Mouse (Mus musculus): ENCODE measurements around the gene Cyp3a13.
"Not testable (repeated sequence)": the region's sequence is repeated elsewhere in the genome, so short reads cannot be mapped to it uniquely, and the experiment has no call there.

Cyp3a13 gene

DNA sequence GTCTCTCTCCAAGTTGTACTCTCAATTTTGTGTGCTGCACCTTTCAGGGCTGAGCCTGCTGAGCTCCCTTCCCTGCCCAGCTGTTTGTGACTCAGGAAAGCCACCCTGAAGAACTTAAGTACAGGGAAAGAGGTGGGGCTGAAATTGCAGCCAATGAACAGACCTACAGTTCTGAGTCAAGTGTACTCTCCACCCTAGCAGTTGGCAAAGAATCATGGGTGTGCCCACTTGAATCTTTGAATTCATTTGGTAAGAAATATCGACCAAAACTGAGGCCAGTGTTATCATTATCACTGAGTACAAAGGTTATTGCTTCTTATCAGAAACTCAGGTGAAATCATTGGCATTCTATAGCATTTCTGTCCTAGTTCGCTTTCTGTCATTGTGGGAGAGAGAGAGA lies at the start of gene Cyp3a13:
TSS of gene Cyp3a13 (minus strand) at position 88 of the 400 bp plus-strand sequence.
- in situ Hi-C loops (cut with MboI, MseI), result no loop called here

GRCm38 (mm10) chr5:137966492-137966891 lies 45.1 kb upstream of the Cyp3a13 start:
- in situ Hi-C loops (cut with MboI, MseI), result no loop called here

DNA sequence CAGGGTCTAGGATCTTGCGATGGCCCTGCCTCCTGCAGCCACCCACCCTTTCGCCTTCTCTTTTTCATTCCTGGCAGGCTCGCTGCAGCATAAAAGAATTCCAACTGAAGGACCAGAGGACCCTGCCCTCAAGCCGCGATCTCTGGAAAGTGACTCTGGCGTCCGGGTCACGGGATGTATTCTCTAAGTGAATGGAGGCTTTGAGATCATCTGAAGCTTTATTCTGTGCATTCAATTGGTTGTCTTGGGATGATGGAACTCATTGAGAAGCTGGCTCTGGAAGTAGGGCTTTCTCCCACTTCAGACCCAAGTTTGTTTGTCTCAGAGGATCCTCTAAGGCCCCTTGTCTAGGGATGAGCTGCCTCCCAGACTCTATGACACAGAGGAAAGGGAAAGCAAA lies 41.5 kb upstream of the Cyp3a13 start, which contains the start of gene Gjc3:
TSS of gene Gjc3 (minus strand) at position 154 of the 400 bp plus-strand sequence.
- in situ Hi-C loops (cut with MboI, MseI), result no loop called here

DNA sequence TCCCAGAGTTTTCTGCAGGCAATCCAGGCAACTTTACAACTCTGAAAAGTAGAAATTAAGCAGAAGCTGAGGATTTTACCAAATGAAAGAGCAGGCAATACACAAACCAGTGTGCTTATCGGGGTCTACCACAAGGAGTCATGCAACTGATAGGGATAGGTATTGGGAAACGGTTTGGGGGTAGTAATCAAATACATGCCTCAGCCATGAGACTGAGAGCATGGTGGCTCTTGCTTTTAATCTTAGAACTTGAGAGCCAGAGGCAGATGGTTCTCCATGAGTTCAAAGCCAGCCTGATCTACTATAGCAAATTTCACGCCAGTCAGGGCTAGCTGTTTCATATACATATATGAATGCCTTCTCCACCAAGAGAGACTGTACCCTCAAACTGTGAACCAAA lies 35.0 kb upstream of the Cyp3a13 start:
- in situ Hi-C loops (cut with MboI, MseI), result no loop called here

GRCm38 (mm10) chr5:137951218-137951617 lies 29.8 kb upstream of the Cyp3a13 start:
- in situ Hi-C loops (cut with MboI, MseI), result no loop called here

DNA sequence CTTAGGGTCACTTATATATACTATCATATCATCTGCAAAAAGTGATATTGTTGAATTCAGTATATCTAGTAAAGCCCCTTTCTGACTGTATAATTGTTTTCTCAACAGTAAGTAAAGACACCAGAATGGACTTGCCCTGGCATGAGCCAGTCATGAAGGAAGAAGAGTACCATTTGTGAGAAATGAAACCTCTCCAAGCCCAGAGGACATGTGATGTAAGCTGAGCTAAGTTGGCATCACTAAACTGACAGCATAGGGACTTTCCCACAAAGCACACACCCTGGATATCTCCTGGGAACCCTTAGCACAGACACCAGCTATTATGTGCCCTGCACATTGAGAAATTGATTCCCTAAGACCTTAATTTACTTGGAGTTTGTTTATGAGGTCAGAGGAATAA lies 25.9 kb upstream of the Cyp3a13 start:
- in situ Hi-C loops (cut with MboI, MseI), result no loop called here

DNA sequence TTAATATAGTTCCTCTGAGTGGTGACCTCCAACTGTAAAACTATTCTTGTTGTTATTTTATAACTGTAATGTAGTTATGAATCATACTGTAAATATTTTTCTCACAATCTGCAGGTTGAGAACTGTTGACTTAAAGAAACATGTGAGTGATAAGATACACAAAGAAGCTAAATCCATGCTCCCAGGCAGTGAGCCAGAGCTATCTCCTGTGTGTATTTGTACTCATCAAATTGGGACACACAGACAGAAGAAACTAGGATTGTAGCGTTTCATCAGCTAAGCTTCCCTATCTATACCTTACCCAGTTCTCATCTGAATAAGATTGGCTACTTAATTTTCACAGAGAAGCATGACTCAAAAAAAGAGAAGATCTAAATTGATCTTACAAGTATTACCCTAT lies 21.7 kb upstream of the Cyp3a13 start:
- in situ Hi-C loops (cut with MboI, MseI), result no loop called here

DNA sequence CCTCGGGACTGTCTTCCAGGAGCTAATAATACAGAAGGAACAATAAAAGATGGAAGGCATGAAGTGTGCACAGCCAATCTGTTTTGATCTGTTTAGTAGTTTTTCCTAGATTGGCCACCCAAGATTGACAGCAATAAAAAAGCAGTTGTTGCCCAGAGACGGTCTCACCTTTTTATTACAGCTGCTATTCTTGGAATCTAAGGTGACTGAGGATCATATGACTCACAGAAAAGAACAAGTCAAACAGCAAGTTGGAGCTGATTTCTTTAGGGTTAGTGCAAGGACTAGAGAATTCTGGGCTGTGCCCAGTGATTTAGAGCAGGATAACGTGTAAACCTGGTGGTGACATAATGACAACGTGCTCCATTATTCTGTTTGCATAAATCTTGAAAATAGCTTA lies 19.5 kb upstream of the Cyp3a13 start:
- in situ Hi-C loops (cut with MboI, MseI), result no loop called here

DNA sequence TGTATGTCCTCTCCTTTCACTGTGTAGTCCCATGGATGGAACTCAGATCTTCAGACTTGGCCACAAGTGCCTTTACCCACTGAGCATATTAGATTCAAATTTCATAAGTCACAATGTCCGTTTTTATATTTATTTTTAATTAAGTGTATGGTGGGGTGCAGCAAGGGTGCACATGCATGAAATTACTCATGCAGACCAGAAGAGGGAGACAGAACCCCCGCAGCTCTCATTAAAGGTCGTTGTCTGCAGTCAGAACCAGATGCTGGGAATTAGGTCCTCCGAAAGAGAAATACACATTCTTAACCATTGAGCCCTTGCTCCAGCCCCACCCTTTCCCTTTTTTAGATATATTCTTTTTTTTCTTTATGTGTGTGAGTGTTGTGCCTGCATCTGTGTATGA lies 15.8 kb upstream of the Cyp3a13 start:
- in situ Hi-C loops (cut with MboI, MseI), result no loop called here

DNA sequence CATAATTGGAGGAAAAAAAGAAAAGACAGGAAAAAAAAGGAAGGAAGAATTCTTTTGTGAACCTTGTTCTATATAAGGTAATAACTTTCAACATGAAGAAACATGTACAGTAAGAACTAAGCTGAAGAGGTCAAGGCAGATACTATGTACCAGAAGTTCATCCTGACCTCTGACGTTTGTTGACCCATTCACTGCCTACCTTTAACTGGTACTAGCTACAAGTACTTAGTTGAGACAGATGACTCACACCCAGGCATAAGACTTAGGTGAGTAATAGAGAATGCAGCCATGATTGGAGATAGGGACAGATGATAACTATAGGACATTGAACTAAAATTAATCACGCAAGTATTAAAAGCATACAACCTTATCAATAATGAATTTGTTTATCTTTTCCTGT lies 15.1 kb upstream of the Cyp3a13 start:
- in situ Hi-C loops (cut with MboI, MseI), result no loop called here

DNA sequence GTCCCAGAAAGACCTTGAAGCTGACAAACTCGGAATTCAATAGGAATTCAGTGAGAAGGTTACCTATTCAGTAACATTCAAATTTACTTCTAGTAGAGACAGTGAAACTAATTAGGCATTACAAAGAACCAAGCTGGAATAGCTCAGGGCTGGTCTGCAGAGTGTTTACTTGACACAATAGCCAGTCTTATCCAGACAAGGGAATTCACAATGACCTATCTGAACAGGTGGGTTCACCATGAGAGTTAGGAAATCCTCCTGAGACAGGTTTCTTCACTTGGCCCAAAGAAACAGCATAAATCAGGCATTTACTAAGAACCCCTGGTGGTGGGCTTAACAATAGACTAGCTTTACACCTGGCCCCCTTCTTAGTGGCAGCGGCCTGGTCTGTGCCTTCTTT lies 12.5 kb upstream of the Cyp3a13 start:
- in situ Hi-C loops (cut with MboI, MseI), result not testable (repeated sequence)

DNA sequence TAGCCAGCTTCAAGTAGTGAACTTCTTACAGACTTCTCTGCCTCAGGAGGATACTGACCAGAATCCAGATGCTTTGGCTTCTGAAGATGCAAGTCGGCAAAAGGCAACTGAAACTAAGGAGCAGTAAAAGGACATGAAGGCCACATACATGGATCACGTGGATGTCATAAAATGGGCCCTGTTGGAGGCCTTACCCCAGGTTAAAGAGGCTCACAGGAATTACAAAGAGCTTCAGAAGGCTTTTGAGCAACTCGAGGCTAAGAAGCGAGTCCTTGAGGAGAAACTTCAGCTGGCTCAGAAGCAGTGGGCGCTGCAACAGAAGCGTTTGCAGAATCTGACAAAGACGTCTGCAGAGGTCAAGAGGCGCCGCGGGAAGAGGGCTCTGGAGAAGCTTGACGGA lies 7.0 kb upstream of the Cyp3a13 start:
- in situ Hi-C loops (cut with MboI, MseI), result no loop called here

DNA sequence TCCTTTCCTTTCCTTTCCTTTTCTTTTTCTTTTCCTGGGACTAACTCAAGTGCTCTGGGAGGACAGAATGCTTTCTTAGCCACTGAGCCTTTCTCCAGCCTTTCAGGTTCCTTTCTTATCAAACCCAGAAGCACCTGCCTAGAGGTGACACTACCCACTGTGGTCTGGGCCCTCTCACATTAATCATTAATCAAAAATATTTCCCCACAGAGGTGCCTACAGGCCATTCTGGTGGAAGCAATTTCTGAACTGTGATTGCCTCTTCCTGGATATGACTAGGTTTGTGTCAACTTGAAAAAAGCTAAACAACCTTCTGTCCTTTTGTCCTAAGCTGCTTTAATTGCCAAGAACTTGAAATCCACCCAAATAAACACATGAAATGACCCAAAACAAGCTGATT lies 752 bp upstream of the Cyp3a13 start:
- in situ Hi-C loops (cut with MboI, MseI), result no loop called here

- in situ Hi-C loops (cut with MboI, MseI), result no loop called here
These were observed 5.9 kb downstream of the Cyp3a13 start for GRCm38 (mm10) chr5:137915550-137915949.

GRCm38 (mm10) chr5:137914508-137914907 lies 6.9 kb downstream of the Cyp3a13 start:
- in situ Hi-C loops (cut with MboI, MseI), result no loop called here

GRCm38 (mm10) chr5:137909564-137910262 lies 11.7 kb downstream of the Cyp3a13 start:
- in situ Hi-C loops (cut with MboI, MseI), result no loop called here

DNA sequence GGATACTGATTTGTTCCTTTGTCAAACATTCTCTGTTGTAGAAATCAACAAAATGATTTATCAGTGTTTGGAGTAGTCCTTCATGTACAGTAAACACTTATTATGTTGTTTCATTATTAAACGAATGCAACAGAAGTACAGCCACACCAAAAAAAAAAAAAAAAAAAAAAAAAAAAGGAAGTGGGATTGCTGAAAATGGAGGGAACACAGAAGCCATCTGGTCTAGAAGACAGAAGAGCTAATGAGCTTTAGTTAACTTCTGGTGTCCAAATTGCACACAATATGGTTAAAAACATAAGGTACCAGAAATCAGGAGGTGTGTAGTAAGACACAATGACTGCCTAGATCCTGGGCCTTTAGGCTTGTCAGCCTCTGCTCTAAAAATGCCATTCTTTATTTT lies 23.6 kb downstream of the Cyp3a13 start:
- in situ Hi-C loops (cut with MboI, MseI), result no loop called here

DNA sequence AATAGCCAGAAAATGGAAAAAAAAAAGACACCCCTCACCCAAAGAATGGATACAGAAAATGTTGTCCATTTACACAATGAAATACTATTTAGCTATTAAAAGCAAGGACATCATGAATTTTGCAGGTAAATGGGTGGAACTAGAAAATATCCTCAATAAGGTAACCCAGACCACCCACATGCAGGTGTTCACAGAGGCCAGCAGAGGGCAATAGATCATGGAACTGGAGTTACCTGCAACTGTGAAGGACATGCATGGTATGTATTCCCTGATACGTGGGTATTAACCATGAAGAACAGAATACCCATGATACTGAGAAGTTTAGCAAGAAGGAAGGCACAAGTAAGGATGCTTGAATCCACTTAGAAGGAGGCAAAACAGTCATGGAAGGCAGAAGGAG lies 28.5 kb downstream of the Cyp3a13 start:
- in situ Hi-C loops (cut with MboI, MseI), result no loop called here

GRCm38 (mm10) chr5:137887666-137888065 lies 33.8 kb downstream of the Cyp3a13 start:
- in situ Hi-C loops (cut with MboI, MseI), result no loop called here

- in situ Hi-C loops (cut with MboI, MseI), result no loop called here
These were observed 35.5 kb downstream of the Cyp3a13 start for GRCm38 (mm10) chr5:137885894-137886293.

DNA sequence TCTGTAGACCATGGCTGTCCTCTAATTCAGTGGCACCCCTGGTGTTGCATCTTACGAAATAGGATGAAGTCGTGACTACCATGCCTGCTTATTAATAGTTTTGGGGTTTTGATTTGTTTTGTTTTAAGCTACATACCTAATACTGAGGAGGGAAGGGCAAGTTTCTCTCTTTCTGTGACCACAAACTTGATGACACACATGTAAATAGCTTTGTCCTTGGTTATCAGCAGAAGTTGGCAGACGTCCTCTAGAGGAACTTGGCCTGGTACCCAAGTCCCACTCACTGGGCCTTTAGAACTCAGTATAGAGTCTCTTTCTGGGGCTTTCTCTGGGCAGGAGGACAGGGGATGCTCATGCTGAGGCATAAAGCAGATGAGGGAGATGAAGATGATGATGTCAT lies 38.1 kb downstream of the Cyp3a13 start:
- in situ Hi-C loops (cut with MboI, MseI), result no loop called here

- in situ Hi-C loops (cut with MboI, MseI), result no loop called here
These were observed 38.5 kb downstream of the Cyp3a13 start for GRCm38 (mm10) chr5:137882922-137883321.

- in situ Hi-C loops (cut with MboI, MseI), result no loop called here
These were observed 43.6 kb downstream of the Cyp3a13 start for GRCm38 (mm10) chr5:137877860-137878259.

- in situ Hi-C loops (cut with MboI, MseI), result no loop called here
These were observed 46.4 kb downstream of the Cyp3a13 start for GRCm38 (mm10) chr5:137875054-137875453.
